Mouse (Mus musculus): ENCODE measurements around the gene Prr36.

DNA sequence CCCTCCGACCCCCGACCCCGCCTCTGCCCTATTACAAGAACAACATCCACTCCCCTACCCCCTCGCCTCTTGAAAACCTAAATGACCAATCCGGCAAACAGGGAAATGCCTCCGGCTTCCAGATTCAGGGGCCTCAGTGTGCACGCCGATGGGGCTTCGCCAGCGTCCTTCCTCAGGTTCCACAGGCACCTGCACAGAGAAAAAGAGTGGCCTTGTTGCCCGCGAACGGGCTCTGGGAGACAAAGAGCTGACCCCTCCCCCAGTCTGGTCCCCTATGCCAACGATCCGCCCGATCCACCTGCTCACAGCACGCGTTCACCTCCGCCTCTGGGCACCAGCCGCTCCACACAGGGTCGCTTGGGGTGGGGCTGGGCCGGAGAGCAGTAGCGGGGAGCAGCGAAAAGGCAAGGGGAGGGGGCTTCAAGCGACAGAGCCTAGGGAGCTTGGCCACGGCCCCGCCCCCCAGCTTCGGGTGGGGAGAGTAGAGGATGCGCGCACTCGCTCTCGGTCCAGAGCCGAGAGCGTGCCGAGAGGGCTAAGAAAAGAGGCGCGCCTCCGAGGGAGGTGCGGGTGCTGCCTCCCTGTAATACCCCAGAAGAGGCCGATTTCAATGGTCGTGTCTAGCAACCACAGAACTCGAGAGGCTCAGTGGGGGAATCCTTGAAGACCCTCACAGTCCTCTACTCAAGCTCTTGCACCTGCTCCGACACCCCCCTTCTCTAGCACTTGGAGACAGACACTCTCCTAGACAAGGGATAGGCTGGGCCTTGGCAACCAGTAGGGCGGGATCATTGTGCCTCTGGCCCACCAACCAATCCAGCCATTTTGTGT lies at the start of gene Prr36:
- no peak for TF ChIP-seq CTCF (IDR thresholded peaks at IDR 0.05; ENCODE audit: low read depth, low read length)
- no peak for TF ChIP-seq TAL1 (conservative IDR thresholded peaks at IDR 0.05; ENCODE audit: low read depth, low read length)

Data from G1E (cell line).